Mouse (Mus musculus): Measurements from ENCODE around the gene Nfix. TPM values are rescaled to one million over a fixed set of nuclear protein-coding genes. Genes with fewer than 3 reads are reported as not detected.

Nfix gene
- polyA plus RNA-seq, 1 experiment, result 98.5 TPM

GRCm38 (mm10) chr8:84661458-84661871 is 138.7 kb downstream of the Nfix start:
- no peaks in the 10 kb centered on the region for H3K27me3 ChIP-seq (ENCODE audit: control insufficient read depth, insufficient read depth, low read length)
- peak; percentile 80 to 85 for DNase-seq
- H3K27ac ChIP-seq (ENCODE audit: insufficient read depth, low read length), result peak overlapping the region; percentile 48
- peak overlapping the region; percentile 66 for H3K4me3 ChIP-seq (replicated peaks; ENCODE audit: insufficient read depth, low read depth, low read length)
- H3K4me1 ChIP-seq (ENCODE audit: control insufficient read depth, insufficient read depth, low read length), result peaks cover 6% of the 10 kb centered on the region; the same call in 1 of the 2 replicates
- TF ChIP-seq CTCF (IDR thresholded peaks at IDR 0.05; ENCODE audit: borderline replicate concordance, insufficient read depth, low read depth, low read length), result no peak
- TF ChIP-seq POLR2A (IDR thresholded peaks at IDR 0.05; ENCODE audit: borderline replicate concordance, insufficient read depth, low read length), result peak; percentile 23; the same call in 1 of the 2 replicates
- 1% methylated on average over 24 of the region's 24 CpGs for WGBS

GRCm38 (mm10) chr8:84660819-84661457 is 139.2 kb downstream of the Nfix start:
- Histone ChIP-seq H3K27me3 (ENCODE audit: control insufficient read depth, insufficient read depth, low read length) (no peaks in the 10 kb centered on the region), H3K4me1 (ENCODE audit: control insufficient read depth, insufficient read depth, low read length) (peaks cover 6% of the 10 kb centered on the region; the same call in 1 of the 2 replicates), H3K27ac (ENCODE audit: insufficient read depth, low read length) (0 out of 2 replicates have a peak overlapping the region, but pooled peaks have one; percentile 48), H3K4me3 (replicated peaks; ENCODE audit: insufficient read depth, low read depth, low read length) (peak overlapping the region; percentile 66)
- peak in 1 of 2 experiments; percentile 42 for DNase-seq
- WGBS, result 19% methylated on average over 20 of the region's 20 CpGs
- TF ChIP-seq POLR2A (IDR thresholded peaks at IDR 0.05; ENCODE audit: borderline replicate concordance, insufficient read depth, low read length), result no peak
- TF ChIP-seq CTCF (IDR thresholded peaks at IDR 0.05; ENCODE audit: borderline replicate concordance, insufficient read depth, low read depth, low read length), result no peak

DNA sequence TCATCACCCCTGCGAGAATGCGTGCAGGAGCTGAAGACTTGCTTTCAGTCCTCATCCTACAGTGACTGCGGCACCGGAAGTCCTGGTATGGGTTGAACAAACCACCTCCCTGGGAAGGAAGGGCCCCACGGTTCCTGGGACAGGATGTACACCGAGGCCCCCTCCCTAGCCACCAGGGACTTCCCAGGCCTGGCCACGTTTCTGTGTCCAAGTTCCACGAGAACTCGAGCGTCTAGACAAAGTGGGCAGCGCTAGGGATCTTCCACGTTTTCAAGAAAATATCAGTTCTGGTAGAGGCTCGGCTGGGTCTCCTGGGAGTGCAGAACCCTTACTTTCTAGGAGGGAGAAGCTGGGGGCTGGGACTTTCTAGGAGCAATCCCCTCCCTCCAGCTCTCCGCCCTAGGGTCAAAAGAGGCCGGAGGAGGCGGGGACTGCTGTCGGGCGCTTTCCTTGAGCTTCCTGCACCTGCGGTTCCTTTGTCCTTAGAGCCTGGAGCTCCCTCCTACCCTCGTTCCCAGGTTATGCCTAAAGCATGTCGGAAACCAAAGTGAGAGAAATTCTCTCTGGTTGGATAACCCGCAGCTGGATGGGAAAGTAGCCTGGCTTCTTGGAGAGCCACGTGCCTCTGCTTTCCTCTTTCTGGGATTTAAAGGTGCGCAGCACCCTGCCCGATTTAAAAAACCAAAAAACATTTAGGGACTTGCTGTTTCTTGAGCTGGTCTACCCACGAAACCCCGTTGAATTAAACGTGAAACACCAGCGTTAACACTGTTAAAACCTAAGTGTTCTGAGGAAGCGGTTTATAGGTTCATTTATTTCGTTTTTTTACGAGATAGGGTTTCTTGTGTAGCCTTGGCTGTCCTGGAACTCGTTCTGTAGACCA is 140.0 kb downstream of the Nfix start:
- TF ChIP-seq POLR2A (IDR thresholded peaks at IDR 0.05; ENCODE audit: borderline replicate concordance, insufficient read depth, low read length) (no peak), CTCF (IDR thresholded peaks at IDR 0.05; ENCODE audit: borderline replicate concordance, insufficient read depth, low read depth, low read length) (no peak)
- H3K4me3 ChIP-seq (replicated peaks; ENCODE audit: insufficient read depth, low read depth, low read length), result peak overlapping the region; percentile 66
- no peak overlapping the region for H3K27ac ChIP-seq (ENCODE audit: insufficient read depth, low read length)
- H3K4me1 ChIP-seq (ENCODE audit: control insufficient read depth, insufficient read depth, low read length), result peaks cover 6% of the 10 kb centered on the region; the same call in 1 of the 2 replicates
- peak in 1 of 2 experiments; percentile 33 for DNase-seq
- H3K27me3 ChIP-seq (ENCODE audit: control insufficient read depth, insufficient read depth, low read length), result no peaks in the 10 kb centered on the region
- 38% methylated on average over 33 of the region's 33 CpGs for WGBS

- WGBS, result 88% methylated on average over 1 of the region's 1 CpGs
- no peak overlapping the region for H3K27ac ChIP-seq (ENCODE audit: insufficient read depth, low read length)
- no peak overlapping the region for H3K4me3 ChIP-seq (replicated peaks; ENCODE audit: insufficient read depth, low read depth, low read length)
- no peak for TF ChIP-seq CTCF (IDR thresholded peaks at IDR 0.05; ENCODE audit: borderline replicate concordance, insufficient read depth, low read depth, low read length)
- no peak for TF ChIP-seq POLR2A (IDR thresholded peaks at IDR 0.05; ENCODE audit: borderline replicate concordance, insufficient read depth, low read length)
- DNase-seq, result no peak
- no peaks in the 10 kb centered on the region for H3K27me3 ChIP-seq (ENCODE audit: control insufficient read depth, insufficient read depth, low read length)
- H3K4me1 ChIP-seq (ENCODE audit: control insufficient read depth, insufficient read depth, low read length), result peaks cover 6% of the 10 kb centered on the region; the same call in 1 of the 2 replicates
Measured at GRCm38 (mm10) chr8:84658951-84659350, 141.2 kb downstream of the Nfix start.

GRCm38 (mm10) chr8:84657680-84658079 is 142.5 kb downstream of the Nfix start:
- Histone ChIP-seq H3K27me3 (ENCODE audit: control insufficient read depth, insufficient read depth, low read length) (no peaks in the 10 kb centered on the region), H3K4me3 (replicated peaks; ENCODE audit: insufficient read depth, low read depth, low read length) (no peak overlapping the region), H3K4me1 (ENCODE audit: control insufficient read depth, insufficient read depth, low read length) (0 out of 2 replicates have a peak, but pooled peaks cover 2% of the 10 kb centered on the region), H3K27ac (ENCODE audit: insufficient read depth, low read length) (no peak overlapping the region)
- peak in 1 of 2 experiments; percentile 10 for DNase-seq
- WGBS, result 84% methylated on average over 4 of the region's 4 CpGs
- TF ChIP-seq POLR2A (IDR thresholded peaks at IDR 0.05; ENCODE audit: borderline replicate concordance, insufficient read depth, low read length) (no peak), CTCF (IDR thresholded peaks at IDR 0.05; ENCODE audit: borderline replicate concordance, insufficient read depth, low read depth, low read length) (no peak)

- no peaks in the 10 kb centered on the region for H3K27me3 ChIP-seq (ENCODE audit: control insufficient read depth, insufficient read depth, low read length)
- H3K27ac ChIP-seq (ENCODE audit: insufficient read depth, low read length), result no peak overlapping the region
- TF ChIP-seq POLR2A (IDR thresholded peaks at IDR 0.05; ENCODE audit: borderline replicate concordance, insufficient read depth, low read length), result no peak
- TF ChIP-seq CTCF (IDR thresholded peaks at IDR 0.05; ENCODE audit: borderline replicate concordance, insufficient read depth, low read depth, low read length), result no peak
- H3K4me1 ChIP-seq (ENCODE audit: control insufficient read depth, insufficient read depth, low read length), result 0 out of 2 replicates have a peak, but pooled peaks cover 2% of the 10 kb centered on the region
- DNase-seq, result no peak
- no peak overlapping the region for H3K4me3 ChIP-seq (replicated peaks; ENCODE audit: insufficient read depth, low read depth, low read length)
Measured at GRCm38 (mm10) chr8:84657203-84657602, 142.9 kb downstream of the Nfix start.

DNA sequence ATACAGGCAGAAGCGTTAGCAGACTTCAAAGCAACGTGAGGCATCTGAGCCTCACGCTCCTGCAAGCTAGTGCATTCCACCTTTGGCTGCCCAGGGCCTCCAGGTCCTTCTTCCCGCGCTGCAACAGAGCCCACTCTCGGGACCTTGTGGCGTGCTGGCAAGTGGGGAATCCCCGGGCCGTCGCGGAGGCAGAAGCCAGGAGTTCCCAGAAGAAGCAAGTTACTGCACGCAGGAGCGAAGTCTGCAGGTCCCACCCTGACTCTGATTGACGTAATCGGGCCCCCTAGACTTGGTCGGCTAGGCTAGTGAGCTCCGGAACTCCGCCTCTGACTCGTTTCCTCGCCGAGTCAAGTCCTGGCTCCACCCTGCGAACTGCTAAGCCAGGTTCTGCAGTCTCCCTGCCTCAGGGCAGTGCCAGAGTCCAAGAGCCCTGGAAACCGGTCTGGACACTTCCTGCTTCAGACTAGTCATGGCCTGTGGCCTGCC is 143.5 kb downstream of the Nfix start:
- TF ChIP-seq CTCF (IDR thresholded peaks at IDR 0.05; ENCODE audit: borderline replicate concordance, insufficient read depth, low read depth, low read length), result no peak
- TF ChIP-seq POLR2A (IDR thresholded peaks at IDR 0.05; ENCODE audit: borderline replicate concordance, insufficient read depth, low read length), result no peak
- no peaks in the 10 kb centered on the region for H3K27me3 ChIP-seq (ENCODE audit: control insufficient read depth, insufficient read depth, low read length)
- DNase-seq, result peak; percentile 57 to 65
- 6% methylated on average over 23 of the region's 23 CpGs for WGBS
- 0 out of 2 replicates have a peak, but pooled peaks cover 2% of the 10 kb centered on the region for H3K4me1 ChIP-seq (ENCODE audit: control insufficient read depth, insufficient read depth, low read length)
- no peak overlapping the region for H3K27ac ChIP-seq (ENCODE audit: insufficient read depth, low read length)
- H3K4me3 ChIP-seq (replicated peaks; ENCODE audit: insufficient read depth, low read depth, low read length), result peak overlapping the region; percentile 9

All from cerebellum, adult 2 months (tissue).